Mouse (Mus musculus) central nervous system, embryonic 18 days (tissue): ENCODE data around the gene Csta1. TPM values are rescaled to one million over a fixed set of nuclear protein-coding genes. Genes with fewer than 3 reads are reported as not detected.

Source experiments
- polyA plus RNA-seq: library from polyadenylated mRNA; depleted of rRNA; stranded (reverse); fragments of >200 nt; gene quantifications from 2 replicates; pipeline ENCODE4 v1.2.3, GENCODE M21; 2012; rRNA removed

Gene Csta1
- not detected in 2 replicates for polyA plus RNA-seq

DNA sequence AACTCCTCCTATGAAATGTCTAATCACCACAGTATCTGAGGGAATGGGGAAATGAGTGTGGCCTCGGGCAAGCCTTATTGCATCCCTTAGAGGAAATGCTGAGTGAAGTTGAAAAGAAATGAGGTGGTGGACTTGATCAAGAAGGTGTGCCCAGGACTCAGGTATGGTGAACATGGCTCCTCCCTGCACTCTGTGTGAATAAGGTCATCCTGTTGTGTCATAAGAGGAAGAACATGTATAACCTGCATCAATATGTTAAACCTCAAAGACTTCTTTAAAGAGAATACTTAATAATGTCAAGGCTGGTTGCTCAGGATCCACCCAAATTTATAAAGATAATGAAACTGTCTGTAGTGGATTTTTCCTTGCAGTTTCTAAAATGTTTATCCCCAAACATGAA is at the start of gene Csta1:
Gene Csta1 (minus strand): TSS at position 101 of the 400 bp plus-strand sequence.

DNA sequence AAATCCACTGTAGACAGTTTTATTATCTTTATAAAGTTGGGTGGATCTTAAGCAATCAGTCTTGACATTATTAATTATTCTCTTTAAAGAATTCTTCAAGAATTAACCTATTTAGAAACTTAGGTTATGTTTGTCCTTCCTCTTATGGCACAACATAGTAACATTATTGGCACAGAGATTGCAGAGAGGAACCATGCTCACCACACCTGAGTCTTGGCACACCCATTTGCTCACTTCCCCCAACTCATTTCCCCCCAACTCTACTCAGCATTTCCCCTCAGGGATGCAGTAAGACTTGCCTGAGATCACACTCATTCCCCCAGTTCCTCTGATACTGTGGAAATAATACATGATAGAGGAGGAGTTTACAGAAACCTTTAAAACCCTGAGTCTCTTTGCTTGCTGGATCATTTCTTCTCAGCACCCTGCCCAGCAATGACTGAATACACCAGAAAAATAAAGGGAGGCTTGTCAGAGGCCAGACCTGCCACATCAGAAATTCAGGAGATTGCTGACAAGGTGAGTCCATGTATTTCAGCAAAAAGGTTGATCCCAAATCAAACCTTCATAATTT is 25.4 kb upstream of the Csta1 start, which contains the start of gene Stfa2l1:
Gene Stfa2l1 (plus strand): TSS at position 410 of the 574 bp plus-strand sequence.

DNA sequence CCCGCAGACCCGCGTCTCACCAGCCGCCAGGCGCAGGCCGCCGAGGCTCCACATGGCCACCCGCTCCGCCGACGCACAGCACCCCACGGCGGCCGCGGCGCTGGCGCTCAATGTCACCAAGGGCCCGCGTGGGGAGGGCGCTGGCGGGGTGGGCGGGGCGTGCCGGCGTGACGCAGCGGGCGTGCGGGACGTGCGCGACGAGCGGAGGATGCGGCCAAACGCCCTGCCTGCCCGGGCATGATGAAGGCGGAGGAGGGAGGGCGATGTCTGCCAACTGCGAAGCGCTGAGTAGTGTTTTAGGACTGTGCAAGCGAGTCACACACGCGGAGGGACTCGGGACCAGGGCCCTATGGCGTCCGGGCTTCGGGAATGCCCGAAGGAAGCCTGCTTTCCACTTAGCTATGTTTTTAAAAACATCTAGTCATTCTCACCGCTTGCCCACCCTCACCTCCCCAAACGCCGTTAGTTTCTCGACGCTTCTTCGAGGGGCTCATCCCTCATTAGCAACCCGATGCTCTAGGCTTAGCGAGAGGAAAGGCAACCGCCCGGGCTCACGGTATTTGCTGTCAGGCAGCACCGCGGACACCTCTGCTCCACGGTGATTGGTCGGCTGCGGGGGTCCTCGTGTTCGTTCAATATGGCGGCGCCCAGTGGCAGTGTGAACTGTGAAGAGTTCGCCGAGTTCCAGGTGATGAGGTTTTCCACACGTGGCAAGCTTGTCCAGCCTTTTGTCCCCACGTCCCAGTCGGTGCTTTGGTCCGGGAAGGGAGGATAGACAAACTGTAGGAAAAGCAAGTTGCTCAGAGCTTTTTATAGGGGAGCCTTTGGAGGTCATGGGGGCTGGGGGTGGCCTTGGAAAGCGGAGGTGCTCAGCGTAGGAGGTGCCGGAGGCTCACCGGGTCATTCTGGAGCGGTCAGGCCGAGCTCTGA is 59.3 kb downstream of the Csta1 start, which contains the start of the genes Fam162a and Ccdc58:
Gene Fam162a (minus strand): TSS at position 145 of the 930 bp plus-strand sequence.
Gene Ccdc58 (plus strand): TSS at position 236 of the 930 bp plus-strand sequence.

Other genes starting within 250 kb of the Csta1 start
- gene Parp9, start 192.8 kb downstream of the Csta1 start, polyA plus RNA-seq, result 2.3 and 2.9 TPM in 2 replicates
- 1.1 and 1.3 TPM in 2 replicates for gene Dtx3l, start 192.1 kb downstream of the Csta1 start, polyA plus RNA-seq
- gene Kpna1, start 152.5 kb downstream of the Csta1 start, polyA plus RNA-seq, result 37.7 and 39.9 TPM in 2 replicates
- gene Wdr5b, start 90.1 kb downstream of the Csta1 start, polyA plus RNA-seq, result 7.2 and 7.3 TPM in 2 replicates
- gene Fam162a, start 59.6 kb downstream of the Csta1 start, polyA plus RNA-seq, result 128 and 129 TPM in 2 replicates
- gene Ccdc58, start 59.6 kb downstream of the Csta1 start, polyA plus RNA-seq, result 22.5 and 25.2 TPM in 2 replicates
- 1.7 TPM in 1 of 2 replicates, not detected in the other for gene Stfa2l1, start 25.6 kb upstream of the Csta1 start, polyA plus RNA-seq
- gene Gm5483, start 53.0 kb upstream of the Csta1 start, polyA plus RNA-seq, result 0.30 and 2.5 TPM in 2 replicates
- not detected in 2 replicates for gene Gm5416, start 79.2 kb upstream of the Csta1 start, polyA plus RNA-seq
- gene 2010005H15Rik, start 90.2 kb upstream of the Csta1 start, polyA plus RNA-seq, result 0.70 TPM in 1 of 2 replicates, not detected in the other
- gene Stfa1, start 145.7 kb upstream of the Csta1 start, polyA plus RNA-seq, result 0.30 and 1.8 TPM in 2 replicates
- not detected in 2 replicates for gene BC117090, start 203.1 kb upstream of the Csta1 start, polyA plus RNA-seq
- 0.51 and 1.9 TPM in 2 replicates for gene BC100530, start 236.5 kb upstream of the Csta1 start, polyA plus RNA-seq